Mouse (Mus musculus) G1E (cell line): ENCODE data around the gene Npr3.

Source experiments
- CTCF ChIP-seq: IDR thresholded peaks from 2 replicates; pipeline ENCODE4 v1.5.1; 2012; ENCODE audit warnings: low read depth, low read length, inconsistent platforms, mixed read lengths
- GATA1 ChIP-seq: IDR thresholded peaks from 2 replicates; pipeline ENCODE4 v1.6.1; 2012; ENCODE audit warnings: borderline replicate concordance, low read length, inconsistent platforms, mixed read lengths
- POLR2AphosphoS5 ChIP-seq: IDR thresholded peaks from 2 replicates; pipeline ENCODE4 v1.6.1; 2012; ENCODE audit warnings: low read depth, low read length, inconsistent platforms; ENCODE audit not compliant: insufficient replicate concordance
- TAL1 ChIP-seq: conservative IDR thresholded peaks from 2 replicates; pipeline ENCODE4 v1.6.1; 2012; ENCODE audit warnings: low read depth, low read length, inconsistent platforms, mixed read lengths

DNA sequence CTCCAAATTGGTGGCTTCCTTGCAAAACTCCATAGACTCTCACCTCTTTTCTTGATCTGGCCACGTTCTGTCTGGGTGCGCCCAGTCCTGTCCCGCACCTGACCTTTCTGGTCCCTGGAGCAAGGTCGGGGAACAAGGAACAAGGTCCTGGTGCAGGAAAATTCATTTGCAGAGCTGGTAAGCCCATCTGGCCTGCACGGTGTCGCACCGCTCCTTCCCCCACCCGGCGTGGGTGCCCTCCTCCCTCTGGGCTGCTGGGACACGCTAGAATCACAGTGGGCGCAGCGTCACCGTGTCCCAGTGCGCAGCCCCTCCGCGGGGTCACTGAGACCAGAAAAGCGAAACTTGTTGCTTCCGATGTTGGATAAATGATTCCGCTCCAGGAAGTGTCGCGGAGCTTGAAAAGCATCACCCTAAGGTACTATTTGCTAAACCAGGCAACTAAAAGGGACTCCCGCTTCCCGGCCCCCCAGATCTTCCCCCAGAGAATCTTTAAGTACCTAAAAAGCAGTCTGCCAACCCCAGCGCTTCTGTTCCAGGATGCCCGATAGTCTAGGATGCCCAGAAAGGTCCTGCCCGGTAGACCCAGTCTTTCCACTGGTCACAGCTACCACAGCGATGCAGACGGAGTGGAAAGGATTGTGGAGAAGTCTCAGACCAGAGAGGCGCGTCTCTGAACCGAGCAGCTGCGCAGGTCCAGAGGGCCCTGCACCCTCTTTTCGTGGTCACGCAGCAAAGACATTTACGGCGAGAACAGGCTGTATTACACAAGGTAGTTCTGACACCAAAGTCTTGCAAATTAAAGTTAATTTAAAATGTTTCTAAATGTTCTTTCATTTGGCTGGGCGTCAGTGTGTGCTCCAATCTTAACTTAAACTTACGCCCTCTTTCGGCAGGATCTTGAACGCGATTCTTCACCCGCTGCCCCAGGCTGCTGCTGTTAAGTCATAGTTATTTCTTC, at the start of gene Npr3:
- TF ChIP-seq CTCF (no peak), GATA1 (no peak), POLR2AphosphoS5 (no peak), TAL1 (no peak)
